Mouse (Mus musculus) embryo, embryonic 11 days (tissue): ENCODE results near the gene Rcbtb2.

Experiments
- DNase-seq: peaks from one replicate; pipeline ENCODE4 v3.0.0-alpha.2; 2015

Gene Rcbtb2

GRCm38 (mm10) chr14:73211477-73211876, 88.6 kb downstream of the Rcbtb2 start:
- no peak for DNase-seq

GRCm38 (mm10) chr14:73217062-73217461, 94.2 kb downstream of the Rcbtb2 start:
- no peak for DNase-seq

GRCm38 (mm10) chr14:73222316-73222970, 99.6 kb downstream of the Rcbtb2 start:
- DNase-seq: no peak

- DNase-seq: no peak
These were observed 103.5 kb downstream of the Rcbtb2 start for GRCm38 (mm10) chr14:73226346-73226745.

GRCm38 (mm10) chr14:73226849-73227248, 104.0 kb downstream of the Rcbtb2 start:
- no peak for DNase-seq

- DNase-seq: peak; percentile 42
These were observed 108.6 kb downstream of the Rcbtb2 start for GRCm38 (mm10) chr14:73231286-73231982.

GRCm38 (mm10) chr14:73234468-73235031, 111.7 kb downstream of the Rcbtb2 start:
- DNase-seq: peak; percentile 68

- peak; percentile 84 for DNase-seq
These were observed 115.0 kb downstream of the Rcbtb2 start, which contains the start of gene Lpar6 for GRCm38 (mm10) chr14:73237848-73238321. TSS of gene Lpar6 (plus strand) at chr14:73237895.

- DNase-seq: peak; percentile 86
These were observed 115.8 kb downstream of the Rcbtb2 start for GRCm38 (mm10) chr14:73238498-73239250.

GRCm38 (mm10) chr14:73239291-73239690, 116.5 kb downstream of the Rcbtb2 start:
- peak; percentile 72 for DNase-seq

- no peak for DNase-seq
These were observed 117.0 kb downstream of the Rcbtb2 start for GRCm38 (mm10) chr14:73239857-73240256.

GRCm38 (mm10) chr14:73244061-73244597, 121.3 kb downstream of the Rcbtb2 start:
- no peak for DNase-seq

- no peak for DNase-seq
These were observed 127.2 kb downstream of the Rcbtb2 start for GRCm38 (mm10) chr14:73250056-73250455.

- no peak for DNase-seq
These were observed 129.4 kb downstream of the Rcbtb2 start for GRCm38 (mm10) chr14:73252276-73252675.

GRCm38 (mm10) chr14:73253453-73254251, 130.8 kb downstream of the Rcbtb2 start:
- peak; percentile 45 for DNase-seq

- DNase-seq: no peak
These were observed 131.6 kb downstream of the Rcbtb2 start for GRCm38 (mm10) chr14:73254412-73254811.

GRCm38 (mm10) chr14:73255426-73255970, 132.7 kb downstream of the Rcbtb2 start:
- DNase-seq: no peak

- DNase-seq: no peak
These were observed 134.5 kb downstream of the Rcbtb2 start for GRCm38 (mm10) chr14:73257348-73257747.
